Mouse (Mus musculus) brain, embryonic 14.5 days (tissue): ENCODE results near the gene Clec16a. TPM values are rescaled to one million over a fixed set of nuclear protein-coding genes. Genes with fewer than 3 reads are reported as not detected.

ENCODE experiments used
- DNase-seq: peaks from one replicate; pipeline ENCODE4 v3.0.0-alpha.2; 2011; ENCODE audit warnings: low read depth
- CTCF ChIP-seq: fragments of 200-500 bp; IDR thresholded peaks from 2 replicates; pipeline ENCODE4 v1.5.1; 2012; ENCODE audit warnings: inconsistent platforms, mild to moderate bottlenecking, moderate library complexity, borderline replicate concordance; ENCODE audit not compliant: insufficient read depth, insufficient read length; ENCODE audit errors: extremely low read depth
- POLR2A ChIP-seq: fragments of 200-500 bp; IDR thresholded peaks from 2 replicates; pipeline ENCODE4 v1.6.1; 2012; ENCODE audit warnings: mild to moderate bottlenecking, inconsistent platforms, borderline replicate concordance; ENCODE audit not compliant: poor library complexity, insufficient read depth, insufficient read length, severe bottlenecking; ENCODE audit errors: extremely low read depth
- polyA plus RNA-seq: library from polyadenylated mRNA; depleted of rRNA; stranded (reverse); fragments of >200 nt; gene quantifications from 2 replicates; pipeline ENCODE4 v1.2.3, GENCODE M21; 2012

The Clec16a gene
- polyA plus RNA-seq, 1 experiment: 39.3 TPM

- DNase-seq: peak; percentile 8
- TF ChIP-seq POLR2A: no peak
These were observed 4.2 kb upstream of the Clec16a start for GRCm38 (mm10) chr16:10540763-10541597.

GRCm38 (mm10) chr16:10541598-10541930 is 3.6 kb upstream of the Clec16a start:
- TF ChIP-seq CTCF: no peak
- no peak for TF ChIP-seq POLR2A
- peak; percentile 50 for DNase-seq

GRCm38 (mm10) chr16:10542266-10542665 is 2.9 kb upstream of the Clec16a start:
- DNase-seq: peak; percentile 42
- TF ChIP-seq POLR2A: no peak
- TF ChIP-seq CTCF: no peak

GRCm38 (mm10) chr16:10542698-10543365 is 2.3 kb upstream of the Clec16a start, which contains the start of gene Dexi:
Gene Dexi, minus strand, starts transcription at chr16:10543054.
- TF ChIP-seq POLR2A: peak; percentile 98
- no peak for TF ChIP-seq CTCF
- peak; percentile 99 for DNase-seq

GRCm38 (mm10) chr16:10546865-10547264 is 1.7 kb downstream of the Clec16a start:
- DNase-seq: no peak
- TF ChIP-seq CTCF: no peak
- TF ChIP-seq POLR2A: no peak

- TF ChIP-seq CTCF (no peak), POLR2A (no peak)
- DNase-seq: no peak
These were observed 3.8 kb downstream of the Clec16a start for GRCm38 (mm10) chr16:10548938-10549337.

GRCm38 (mm10) chr16:10549600-10549999 is 4.5 kb downstream of the Clec16a start:
- DNase-seq: no peak
- TF ChIP-seq CTCF (no peak), POLR2A (no peak)

- TF ChIP-seq POLR2A: no peak
- TF ChIP-seq CTCF: no peak
- no peak for DNase-seq
These were observed 6.5 kb downstream of the Clec16a start for GRCm38 (mm10) chr16:10551592-10551991.

- DNase-seq: no peak
- no peak for TF ChIP-seq POLR2A
- no peak for TF ChIP-seq CTCF
These were observed 8.7 kb downstream of the Clec16a start for GRCm38 (mm10) chr16:10553858-10554257.

GRCm38 (mm10) chr16:10559991-10560390 is 14.9 kb downstream of the Clec16a start:
- no peak for DNase-seq
- TF ChIP-seq CTCF: no peak
- no peak for TF ChIP-seq POLR2A

- peak; percentile 86 for DNase-seq
- TF ChIP-seq POLR2A (no peak), CTCF (peak; percentile 95)
These were observed 20.2 kb downstream of the Clec16a start for GRCm38 (mm10) chr16:10565278-10565885.

GRCm38 (mm10) chr16:10567153-10567552 is 22.0 kb downstream of the Clec16a start:
- DNase-seq: no peak
- TF ChIP-seq CTCF: no peak
- TF ChIP-seq POLR2A: no peak

- no peak for DNase-seq
- TF ChIP-seq CTCF (no peak), POLR2A (no peak)
These were observed 24.8 kb downstream of the Clec16a start for GRCm38 (mm10) chr16:10569809-10570395.

- TF ChIP-seq CTCF (no peak), POLR2A (no peak)
- no peak for DNase-seq
These were observed 25.6 kb downstream of the Clec16a start for GRCm38 (mm10) chr16:10570708-10571107.

GRCm38 (mm10) chr16:10571820-10572219 is 26.7 kb downstream of the Clec16a start:
- TF ChIP-seq CTCF (peak; percentile 61), POLR2A (no peak)
- DNase-seq: peak; percentile 47
